Mouse (Mus musculus) G1E (cell line): ENCODE data around the gene Fbxl18. TPM values are rescaled to one million over a fixed set of nuclear protein-coding genes. Genes with fewer than 3 reads are reported as not detected.

ENCODE experiments used
- ATAC-seq: 2 replicates; pipeline ENCODE4 v1.8.0; 2016; ENCODE audit warnings: mild to moderate bottlenecking; ENCODE audit not compliant: insufficient number of reproducible peaks, poor library complexity, low FRiP score, severe bottlenecking; ENCODE audit errors: extremely low read depth
- DNase-seq: peaks from one replicate; pipeline ENCODE4 v3.0.0; 2012; ENCODE audit warnings: low spot score
- H3K27me3 ChIP-seq: 2 replicates; pipeline ENCODE4 v1.6.1; 2012; ENCODE audit warnings: mild to moderate bottlenecking, low read length, inconsistent platforms; ENCODE audit not compliant: insufficient read depth
- H3K36me3 ChIP-seq: replicated peaks from 2 replicates; pipeline ENCODE3; 2012; ENCODE audit warnings: mild to moderate bottlenecking, inconsistent platforms
- H3K4me1 ChIP-seq: 2 replicates; pipeline ENCODE4 v1.6.1; 2012; ENCODE audit warnings: low read depth, low read length, inconsistent platforms, mixed read lengths; ENCODE audit not compliant: insufficient read depth
- H3K4me3 ChIP-seq: 2 replicates; pipeline ENCODE4 v1.5.1; 2012; ENCODE audit warnings: low read depth, mild to moderate bottlenecking, inconsistent platforms, low read length, moderate library complexity, mixed read lengths
- H3K9me3 ChIP-seq: replicated peaks from 2 replicates; pipeline ENCODE4 v1.6.1; 2012; ENCODE audit warnings: inconsistent platforms
- CTCF ChIP-seq: IDR thresholded peaks from 2 replicates; pipeline ENCODE4 v1.5.1; 2012; ENCODE audit warnings: low read depth, low read length, inconsistent platforms, mixed read lengths
- GATA1 ChIP-seq: IDR thresholded peaks from 2 replicates; pipeline ENCODE4 v1.6.1; 2012; ENCODE audit warnings: borderline replicate concordance, low read length, inconsistent platforms, mixed read lengths
- GATA2 ChIP-seq: IDR thresholded peaks from 2 replicates; pipeline ENCODE4 v1.6.1; 2012; ENCODE audit warnings: low read depth, low read length, inconsistent platforms, borderline replicate concordance
- POLR2AphosphoS5 ChIP-seq: IDR thresholded peaks from 2 replicates; pipeline ENCODE4 v1.6.1; 2012; ENCODE audit warnings: low read depth, low read length, inconsistent platforms; ENCODE audit not compliant: insufficient replicate concordance
- TAL1 ChIP-seq: conservative IDR thresholded peaks from 2 replicates; pipeline ENCODE4 v1.6.1; 2012; ENCODE audit warnings: low read depth, low read length, inconsistent platforms, mixed read lengths
- polyA plus RNA-seq: library from polyadenylated mRNA; stranded (reverse); fragments of >175 nt; gene quantifications from 2 replicates; pipeline ENCODE4 v1.2.3, GENCODE M21; 2012
- total RNA-seq, 2 experiments: library from RNA; stranded (forward) in 1 of 2; stranded (reverse) in 1 of 2; fragments of 200-1000 nt in 1 of 2; fragments of >200 nt in 1 of 2; fragmentation: Nextera tagmentation in 1 of 2; gene quantifications; 2 replicates each; pipeline ENCODE4 v1.2.3; 2014 to 2017

The Fbxl18 gene
- total and polyA plus RNA-seq, 3 experiments = 5.5 to 21.3 (median 10.8) TPM

GRCm38 (mm10) chr5:142926204-142926939, 31.2 kb upstream of the Fbxl18 start:
- Histone ChIP-seq H3K4me3 (peak overlapping the region; percentile 61; the same call in 1 of the 2 replicates), H3K4me1 (peaks cover 88% of the 10 kb centered on the region), H3K27me3 (no peaks in the 10 kb centered on the region), H3K36me3 (peaks cover 3% of the 10 kb centered on the region), H3K9me3 (no peaks in the 10 kb centered on the region; the same call in 1 of the 2 replicates)
- ATAC-seq (peak; percentile 64), DNase-seq (peak; percentile 87)
- no peak for TF ChIP-seq CTCF
- TF ChIP-seq GATA2 = no peak
- no peak for TF ChIP-seq GATA1
- no peak for TF ChIP-seq TAL1
- TF ChIP-seq POLR2AphosphoS5 = no peak

DNA sequence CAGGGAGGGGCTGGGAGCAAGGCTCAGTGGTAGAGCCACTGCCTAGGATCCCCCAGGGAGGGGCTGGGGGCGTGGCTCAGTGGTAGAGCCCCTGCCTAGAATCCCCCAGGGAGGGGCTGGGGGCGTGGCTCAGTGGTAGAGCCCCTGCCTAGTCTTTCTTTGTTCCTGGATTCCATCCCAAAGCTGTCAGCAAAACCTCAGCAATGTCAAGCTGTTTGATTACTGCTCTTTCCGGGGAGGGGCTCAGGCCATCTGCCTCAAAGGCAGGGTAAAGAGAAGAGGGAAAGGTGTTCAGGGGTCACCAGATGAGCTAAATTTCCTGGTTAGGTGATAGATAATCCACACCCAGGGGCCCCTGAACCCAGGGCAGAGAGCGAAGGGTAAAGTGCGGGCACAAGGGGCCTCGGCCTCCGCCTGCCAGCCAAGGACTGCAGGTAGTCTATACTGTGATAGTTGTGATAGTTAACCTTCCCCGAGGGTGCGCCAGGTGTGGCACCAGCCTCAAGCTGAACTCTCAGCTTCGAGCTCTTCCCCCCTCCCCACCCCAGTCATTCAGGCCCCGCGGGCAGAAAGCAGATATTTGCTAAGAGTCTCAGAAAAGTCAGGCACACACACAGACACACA, 29.2 kb upstream of the Fbxl18 start:
- Histone ChIP-seq H3K4me1 (peaks cover 94% of the 10 kb centered on the region), H3K27me3 (no peaks in the 10 kb centered on the region), H3K9me3 (no peaks in the 10 kb centered on the region; the same call in 1 of the 2 replicates), H3K4me3 (no peak overlapping the region), H3K36me3 (no peaks in the 10 kb centered on the region)
- no peak for TF ChIP-seq CTCF
- TF ChIP-seq GATA2 = no peak
- TF ChIP-seq TAL1 = no peak
- no peak for TF ChIP-seq POLR2AphosphoS5
- TF ChIP-seq GATA1 = no peak
- no peak for ATAC-seq
- DNase-seq = no peak

DNA sequence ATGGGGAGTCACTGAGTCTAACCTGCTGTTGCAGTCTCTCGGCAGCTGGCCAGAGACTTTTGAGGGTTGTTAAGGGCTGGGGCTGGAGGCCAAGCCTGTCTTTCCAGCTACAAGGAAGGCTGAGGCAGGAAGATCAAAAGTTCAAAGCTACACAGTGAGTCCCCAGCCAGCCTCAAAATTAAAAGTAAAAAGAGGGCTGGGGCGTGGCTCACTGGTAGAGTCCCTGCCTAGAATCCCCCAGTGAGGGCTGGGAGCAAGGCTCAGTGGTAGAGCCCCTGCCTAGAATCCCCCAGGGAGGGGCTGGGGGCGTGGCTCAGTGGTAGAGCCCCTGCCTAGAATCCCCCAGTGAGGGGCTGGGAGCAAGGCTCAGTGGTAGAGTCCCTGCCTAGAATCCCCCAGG, 28.6 kb upstream of the Fbxl18 start:
- ATAC-seq (no peak), DNase-seq (no peak)
- no peaks in the 10 kb centered on the region for H3K27me3 ChIP-seq
- no peaks in the 10 kb centered on the region for H3K9me3 ChIP-seq
- no peak overlapping the region; the same call in 1 of the 2 replicates for H3K4me3 ChIP-seq
- TF ChIP-seq GATA1 (no peak), GATA2 (no peak), TAL1 (no peak), CTCF (no peak), POLR2AphosphoS5 (no peak)
- peaks cover 92% of the 10 kb centered on the region for H3K4me1 ChIP-seq
- no peaks in the 10 kb centered on the region for H3K36me3 ChIP-seq

DNA sequence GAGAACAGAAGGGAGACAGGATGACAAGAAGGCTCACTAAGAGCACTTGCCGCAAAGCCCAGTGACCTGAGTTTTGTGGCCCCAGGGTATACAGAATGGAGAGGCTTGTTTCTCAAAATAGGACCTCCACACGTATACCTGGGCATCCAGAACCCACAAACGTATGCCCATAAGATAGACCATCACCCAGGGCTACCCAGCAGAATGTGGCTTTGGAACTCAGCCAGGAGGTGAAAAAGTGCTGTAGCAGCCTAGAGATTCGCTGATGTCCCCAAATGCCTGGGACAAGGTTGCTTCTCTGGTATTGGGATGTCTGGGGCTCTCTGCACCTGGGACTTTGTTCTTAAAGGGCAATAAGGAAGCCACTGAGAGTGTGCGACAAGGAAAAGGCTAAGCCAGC, 27.0 kb upstream of the Fbxl18 start:
- TF ChIP-seq GATA1 (no peak), TAL1 (no peak), CTCF (no peak), GATA2 (no peak), POLR2AphosphoS5 (no peak)
- no peaks in the 10 kb centered on the region for H3K27me3 ChIP-seq
- ATAC-seq (no peak), DNase-seq (no peak)
- peaks cover 2% of the 10 kb centered on the region; the same call in 1 of the 2 replicates for H3K9me3 ChIP-seq
- H3K4me1 ChIP-seq = peaks cover 79% of the 10 kb centered on the region
- no peak overlapping the region for H3K4me3 ChIP-seq
- H3K36me3 ChIP-seq = no peaks in the 10 kb centered on the region

GRCm38 (mm10) chr5:142921074-142921459, 25.8 kb upstream of the Fbxl18 start:
- Histone ChIP-seq H3K4me3 (peak overlapping the region; percentile 63; the same call in 1 of the 2 replicates), H3K4me1 (peaks cover 68% of the 10 kb centered on the region), H3K27me3 (no peaks in the 10 kb centered on the region), H3K9me3 (peaks cover 2% of the 10 kb centered on the region; the same call in 1 of the 2 replicates), H3K36me3 (no peaks in the 10 kb centered on the region)
- no peak for TF ChIP-seq TAL1
- TF ChIP-seq POLR2AphosphoS5 = no peak
- no peak for TF ChIP-seq CTCF
- no peak for TF ChIP-seq GATA1
- TF ChIP-seq GATA2 = no peak
- ATAC-seq (peak; percentile 12; the same call in 1 of the 2 replicates), DNase-seq (no peak)

- TF ChIP-seq TAL1 (no peak), POLR2AphosphoS5 (no peak), CTCF (no peak), GATA1 (no peak), GATA2 (no peak)
- H3K4me3 ChIP-seq = peak overlapping the region; percentile 63; the same call in 1 of the 2 replicates
- H3K36me3 ChIP-seq = no peaks in the 10 kb centered on the region
- ATAC-seq (peak; percentile 99), DNase-seq (peak; percentile 89)
- no peaks in the 10 kb centered on the region for H3K27me3 ChIP-seq
- peaks cover 2% of the 10 kb centered on the region; the same call in 1 of the 2 replicates for H3K9me3 ChIP-seq
- H3K4me1 ChIP-seq = peaks cover 62% of the 10 kb centered on the region
Observed at GRCm38 (mm10) chr5:142920311-142921073, 25.3 kb upstream of the Fbxl18 start.
